Mouse (Mus musculus) E14TG2a.4 (cell line): Measurements from ENCODE around the gene Glud1.

Experiments
- CTCF ChIP-seq: conservative IDR thresholded peaks from 2 replicates; pipeline ENCODE4 v1.5.1; 2014; ENCODE audit warnings: low read length
- NANOG ChIP-seq: IDR thresholded peaks from 2 replicates; pipeline ENCODE4 v1.6.1; 2014; ENCODE audit warnings: borderline replicate concordance, low read length, mixed read lengths

GRCm38 (mm10) chr14:34323576-34324085 is 13.1 kb downstream of the Glud1 start:
- TF ChIP-seq CTCF (no peak), NANOG (no peak)
